Mouse (Mus musculus) mouse embryonic stem cell (cell line): ENCODE data around the gene Repin1.
"Not testable (repeated sequence)": the region's sequence is repeated elsewhere in the genome, so short reads cannot be mapped to it uniquely, and the experiment has no call there.

ENCODE experiments used
- in situ Hi-C, 2 experiments: fragments of 300-500 bp; cut with MboI; formaldehyde crosslinking; loops; 1 replicate in 1 of 2; 3 replicates in 1 of 2; pipeline ENCODE4 v1.14.3; 2019 to 2020; ENCODE audit warnings: low sequenced_read_pairs in 2 of 2, low pct_unique_long_range_greater_than_20kb in 1 of 2, mixed read lengths in 1 of 2; ENCODE audit not compliant: unreplicated experiment in 1 of 2

The Repin1 gene

GRCm38 (mm10) chr6:48610657-48611056 is 17.0 kb downstream of the Repin1 start:
- in situ Hi-C loops, result no loop called here

- in situ Hi-C loops, result no loop called here
These were observed 19.8 kb downstream of the Repin1 start for GRCm38 (mm10) chr6:48613464-48613863.

- in situ Hi-C loops, result no loop called here
These were observed 21.1 kb downstream of the Repin1 start for GRCm38 (mm10) chr6:48614756-48615155.

- in situ Hi-C loops, result no loop called here
These were observed 26.3 kb downstream of the Repin1 start for GRCm38 (mm10) chr6:48620031-48620430.

- in situ Hi-C loops, result not testable (repeated sequence)
These were observed 28.6 kb downstream of the Repin1 start for GRCm38 (mm10) chr6:48622186-48622843.

GRCm38 (mm10) chr6:48623460-48623859 is 29.8 kb downstream of the Repin1 start:
- in situ Hi-C loops, result no loop called here

GRCm38 (mm10) chr6:48626464-48626863 is 32.8 kb downstream of the Repin1 start, which contains the start of gene AI854703:
AI854703 (plus strand) TSS chr6:48626764.
- in situ Hi-C loops, result no loop called here

GRCm38 (mm10) chr6:48626984-48627383 is 33.3 kb downstream of the Repin1 start:
- in situ Hi-C loops, result no loop called here

- in situ Hi-C loops, result no loop called here
These were observed 33.8 kb downstream of the Repin1 start for GRCm38 (mm10) chr6:48627511-48627924.

GRCm38 (mm10) chr6:48628377-48628776 is 34.7 kb downstream of the Repin1 start:
- in situ Hi-C loops, result no loop called here

GRCm38 (mm10) chr6:48628808-48629660 is 35.4 kb downstream of the Repin1 start:
- in situ Hi-C loops, result no loop called here

GRCm38 (mm10) chr6:48629661-48630034 is 36.0 kb downstream of the Repin1 start:
- in situ Hi-C loops, result loop anchor here in 1 of 2 experiments (10.0 kb wide), 1 partner anchor 85 kb away; no protein-coding TSS in a partner anchor

- in situ Hi-C loops, result loop anchor here in 1 of 2 experiments (10.0 kb wide), 1 partner anchor 86 kb away; no protein-coding TSS in a partner anchor
These were observed 37.1 kb downstream of the Repin1 start for GRCm38 (mm10) chr6:48630831-48631230.

GRCm38 (mm10) chr6:48635105-48635504 is 41.4 kb downstream of the Repin1 start:
- in situ Hi-C loops, result loop anchor here in 1 of 2 experiments (10.0 kb wide), 1 partner anchor 90 kb away; no protein-coding TSS in a partner anchor

GRCm38 (mm10) chr6:48636515-48636914 is 42.8 kb downstream of the Repin1 start:
- in situ Hi-C loops, result loop anchor here in 1 of 2 experiments (10.0 kb wide), 1 partner anchor 92 kb away; no protein-coding TSS in a partner anchor

- in situ Hi-C loops, result loop anchor here in 1 of 2 experiments (10.0 kb wide), 1 partner anchor 93 kb away; no protein-coding TSS in a partner anchor
These were observed 44.3 kb downstream of the Repin1 start for GRCm38 (mm10) chr6:48637811-48638500.

- in situ Hi-C loops, result loop anchor here in 1 of 2 experiments (10.0 kb wide), 1 partner anchor 94 kb away; no protein-coding TSS in a partner anchor
These were observed 44.9 kb downstream of the Repin1 start for GRCm38 (mm10) chr6:48638553-48638952.

- in situ Hi-C loops, result loop anchor here in 1 of 2 experiments (10.0 kb wide), 1 partner anchor 123 kb away; no protein-coding TSS in a partner anchor
These were observed 47.7 kb downstream of the Repin1 start for GRCm38 (mm10) chr6:48641391-48641790.
